Mouse (Mus musculus) hindbrain, embryonic 16.5 days (tissue): Measurements from ENCODE around the gene Add3. TPM values are rescaled to one million over a fixed set of nuclear protein-coding genes. Genes with fewer than 3 reads are reported as not detected.
A peak's percentile ranks its signal among the peaks of the same experiment; 100 is the strongest.

ENCODE experiments used
- ATAC-seq: fragments of 200-750 bp; cut with Nextera tagmentation; 2 replicates; pipeline ENCODE4 v1.8.0; 2017; ENCODE audit warnings: moderate TSS enrichment, moderate library complexity
- H3K27ac ChIP-seq: fragments of 300-500 bp; sonication (generic); 2 replicates; pipeline ENCODE4 v1.5.1; 2014; ENCODE audit warnings: low read depth, mild to moderate bottlenecking, control low read depth, low read length, moderate library complexity
- H3K27me3 ChIP-seq: fragments of 300-500 bp; sonication (generic); replicated peaks from 2 replicates; pipeline ENCODE4 v1.6.1; 2014; ENCODE audit warnings: low read length; ENCODE audit not compliant: control insufficient read depth, insufficient read depth
- H3K36me3 ChIP-seq: fragments of 300-500 bp; sonication (generic); 2 replicates; pipeline ENCODE4 v1.6.1; 2014; ENCODE audit warnings: mild to moderate bottlenecking, low read length, moderate library complexity, mixed read lengths; ENCODE audit not compliant: control insufficient read depth, insufficient read depth
- H3K4me1 ChIP-seq: fragments of 300-500 bp; sonication (generic); 2 replicates; pipeline ENCODE4 v1.6.1; 2014; ENCODE audit warnings: low read depth, low read length; ENCODE audit not compliant: control insufficient read depth, insufficient read depth
- H3K4me2 ChIP-seq: fragments of 300-500 bp; sonication (generic); 2 replicates; pipeline ENCODE4 v1.6.1; 2014; ENCODE audit warnings: mild to moderate bottlenecking, low read length, control low read depth, moderate library complexity
- H3K4me3 ChIP-seq: fragments of 300-500 bp; sonication (generic); 2 replicates; pipeline ENCODE4 v1.5.1; 2014; ENCODE audit warnings: mild to moderate bottlenecking, low read length, control low read depth, moderate library complexity
- H3K9ac ChIP-seq: fragments of 300-500 bp; sonication (generic); 2 replicates; pipeline ENCODE4 v1.6.1; 2014; ENCODE audit warnings: low read depth, mild to moderate bottlenecking, control low read depth, low read length, moderate library complexity
- H3K9me3 ChIP-seq: fragments of 300-500 bp; sonication (generic); 2 replicates; pipeline ENCODE4 v1.6.1; 2014; ENCODE audit warnings: mild to moderate bottlenecking, low read length, moderate library complexity; ENCODE audit not compliant: control insufficient read depth
- WGBS: fragments of 180-500 bp; shearing (Covaris S2); extraction: QIAGEN DNeasy Blood & Tissue Kit; methylation state at CpG from one replicate; pipeline ENCODE4 v1.1.7; 2014; 5-methylcytosine and 5-hydroxymethylcytosine counted together
- polyA plus RNA-seq: library from polyadenylated mRNA; unstranded; fragments of >200 nt; fragmentation: Nextera tagmentation; extraction: Ambion mirVana; gene quantifications from 2 replicates; pipeline ENCODE4 v1.2.1, GENCODE M21; 2015

The Add3 gene
- polyA plus RNA-seq: 48.5 and 51.6 TPM in 2 replicates

GRCm38 (mm10) chr19:53140044-53140803 is at the start of gene Add3:
Gene Add3 (plus strand): TSS chr19:53140443.
- Histone ChIP-seq H3K9ac (peak within 1 kb of the TSS; percentile 72), H3K36me3 (no peaks in the 10 kb centered on the region), H3K4me1 (peaks cover 16% of the 10 kb centered on the region), H3K9me3 (no peaks in the 10 kb centered on the region), H3K27ac (peak within 1 kb of the TSS; percentile 80), H3K4me2 (peak within 1 kb of the TSS; percentile 88), H3K4me3 (peak within 1 kb of the TSS; percentile 85), H3K27me3 (0 out of 2 replicates have a peak, but pooled peaks cover 3% of the 10 kb centered on the region)
- WGBS: 7% methylated on average over 24 of the region's 24 CpGs
- no peak; the same call in 1 of the 2 replicates for ATAC-seq

DNA sequence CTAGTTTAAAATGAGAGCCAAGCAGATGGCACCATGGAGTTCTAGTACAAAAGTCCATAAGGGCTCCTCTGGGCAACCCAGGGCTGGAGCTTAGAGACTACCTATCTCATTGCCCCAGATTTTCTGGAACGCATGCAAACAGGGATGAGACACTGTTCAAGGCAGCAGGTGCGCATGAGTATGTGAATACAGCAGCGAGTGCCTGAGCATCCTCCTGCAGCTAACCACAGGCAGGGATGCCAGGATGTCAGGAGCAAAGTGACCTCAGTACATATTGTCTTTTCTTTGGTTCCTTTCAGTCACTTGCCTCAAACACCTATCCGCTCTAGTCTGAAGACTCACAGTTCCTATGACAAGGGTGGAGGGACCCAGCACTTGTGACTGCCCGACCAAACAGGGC is 49.6 kb upstream of the Add3 start:
- H3K4me1 ChIP-seq: 0 out of 2 replicates have a peak, but pooled peaks cover 2% of the 10 kb centered on the region
- H3K4me3 ChIP-seq: no peak overlapping the region
- ATAC-seq: 0 out of 2 replicates have a peak, but pooled peaks have one; percentile 2
- H3K36me3 ChIP-seq: no peaks in the 10 kb centered on the region
- 96% methylated on average over 5 of the region's 5 CpGs for WGBS
- no peak overlapping the region for H3K9ac ChIP-seq
- H3K27ac ChIP-seq: no peak overlapping the region
- no peaks in the 10 kb centered on the region for H3K27me3 ChIP-seq
- H3K4me2 ChIP-seq: no peak overlapping the region
- H3K9me3 ChIP-seq: no peaks in the 10 kb centered on the region

DNA sequence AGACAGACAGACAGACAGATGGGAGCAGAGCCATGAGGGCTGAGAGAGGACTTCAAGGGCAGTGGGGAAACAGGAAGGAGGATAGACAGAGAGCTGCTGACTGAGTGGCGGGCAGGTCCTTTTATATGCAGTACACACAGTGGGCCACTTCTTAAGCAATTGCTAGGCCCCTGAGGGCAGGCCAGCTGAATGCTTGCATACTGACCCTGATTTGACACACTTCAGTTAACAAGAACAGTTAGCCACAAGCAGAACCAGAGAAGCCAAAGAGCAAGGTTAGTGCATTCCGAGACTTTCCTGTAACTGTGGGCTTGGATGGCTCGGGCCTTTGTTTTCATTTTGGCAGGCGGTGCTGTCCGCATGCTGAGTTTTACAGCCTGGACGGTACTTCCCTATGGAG is 48.0 kb upstream of the Add3 start:
- H3K27ac ChIP-seq: no peak overlapping the region
- WGBS: 50% methylated on average over 6 of the region's 6 CpGs
- H3K4me1 ChIP-seq: 0 out of 2 replicates have a peak, but pooled peaks cover under 1% of the 10 kb centered on the region
- H3K36me3 ChIP-seq: no peaks in the 10 kb centered on the region
- no peak for ATAC-seq
- H3K9me3 ChIP-seq: no peaks in the 10 kb centered on the region
- no peaks in the 10 kb centered on the region for H3K27me3 ChIP-seq
- no peak overlapping the region for H3K4me3 ChIP-seq
- no peak overlapping the region for H3K9ac ChIP-seq
- no peak overlapping the region for H3K4me2 ChIP-seq

DNA sequence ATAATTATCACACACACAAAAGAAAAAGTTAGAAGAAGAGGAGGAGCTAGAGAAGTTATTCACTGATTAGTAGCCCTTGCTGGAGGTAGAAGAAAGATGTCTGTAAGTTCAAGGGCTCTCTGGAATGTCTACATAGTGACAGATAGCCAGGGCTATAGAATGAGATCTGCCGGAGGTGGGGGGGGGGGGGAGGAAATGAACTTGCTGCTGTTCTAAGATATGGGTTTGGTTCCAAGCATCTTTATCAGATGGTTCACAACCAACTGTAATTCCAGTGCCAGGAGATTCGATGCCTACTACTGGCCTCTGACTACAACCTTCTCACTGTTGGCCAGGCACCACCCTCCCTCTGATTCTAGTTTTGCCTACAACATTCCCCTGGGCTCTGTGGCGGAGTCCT is 46.9 kb upstream of the Add3 start:
- H3K4me2 ChIP-seq: no peak overlapping the region
- H3K9ac ChIP-seq: no peak overlapping the region
- H3K4me3 ChIP-seq: no peak overlapping the region
- H3K36me3 ChIP-seq: no peaks in the 10 kb centered on the region
- H3K4me1 ChIP-seq: no peaks in the 10 kb centered on the region
- no peak for ATAC-seq
- H3K27ac ChIP-seq: no peak overlapping the region
- no peaks in the 10 kb centered on the region for H3K9me3 ChIP-seq
- H3K27me3 ChIP-seq: no peaks in the 10 kb centered on the region
- WGBS: 77% methylated on average over 3 of the region's 3 CpGs

- H3K4me1 ChIP-seq: no peaks in the 10 kb centered on the region
- no peaks in the 10 kb centered on the region for H3K27me3 ChIP-seq
- no peak overlapping the region for H3K27ac ChIP-seq
- H3K9ac ChIP-seq: no peak overlapping the region
- H3K9me3 ChIP-seq: no peaks in the 10 kb centered on the region
- 86% methylated on average over 4 of the region's 4 CpGs for WGBS
- H3K36me3 ChIP-seq: no peaks in the 10 kb centered on the region
- ATAC-seq: no peak
- H3K4me2 ChIP-seq: no peak overlapping the region
- no peak overlapping the region for H3K4me3 ChIP-seq
These were observed 45.6 kb upstream of the Add3 start for GRCm38 (mm10) chr19:53094684-53095083.

GRCm38 (mm10) chr19:53101374-53102300 is 38.6 kb upstream of the Add3 start:
- no peak overlapping the region for H3K9ac ChIP-seq
- no peak overlapping the region for H3K27ac ChIP-seq
- H3K4me3 ChIP-seq: no peak overlapping the region
- no peaks in the 10 kb centered on the region for H3K27me3 ChIP-seq
- H3K4me2 ChIP-seq: no peak overlapping the region
- no peaks in the 10 kb centered on the region for H3K4me1 ChIP-seq
- WGBS: 69% methylated on average over 12 of the region's 12 CpGs
- H3K9me3 ChIP-seq: no peaks in the 10 kb centered on the region
- no peak for ATAC-seq
- no peaks in the 10 kb centered on the region for H3K36me3 ChIP-seq

DNA sequence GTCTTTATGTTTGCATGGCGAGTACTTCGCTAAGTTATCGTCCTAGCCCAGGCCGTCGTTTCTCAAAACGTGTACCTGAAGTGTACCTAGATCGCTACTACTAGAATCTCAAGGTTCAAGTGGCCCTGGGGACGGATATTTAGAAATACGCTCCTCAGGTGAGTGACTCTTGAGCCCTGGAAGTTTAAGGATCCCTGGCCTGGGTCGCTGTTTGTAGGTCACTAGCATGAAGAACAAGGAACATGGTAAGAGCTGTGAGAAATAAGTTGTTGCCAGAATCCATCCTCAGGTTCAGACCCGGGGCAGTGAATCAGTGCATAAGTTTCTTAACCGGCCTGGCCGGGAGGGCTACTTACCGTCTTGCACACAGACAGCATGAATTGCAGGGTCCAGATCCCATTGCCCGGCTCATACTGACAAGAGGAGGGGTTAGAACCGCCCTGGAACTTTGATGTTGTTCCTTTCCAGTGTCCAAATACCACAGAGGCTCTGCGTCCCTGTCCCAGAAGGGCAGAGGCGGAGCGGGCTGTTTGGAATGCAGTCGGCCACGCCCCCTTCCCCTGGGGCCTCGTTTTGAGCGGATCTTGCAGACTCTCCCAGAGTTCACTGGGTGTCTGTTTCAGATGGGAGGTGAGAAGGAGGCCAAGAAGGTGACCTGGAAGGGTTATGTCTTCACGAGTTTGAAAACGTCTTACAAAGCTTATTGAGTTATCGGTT is 34.7 kb upstream of the Add3 start:
- H3K9me3 ChIP-seq: no peaks in the 10 kb centered on the region
- ATAC-seq: no peak
- no peaks in the 10 kb centered on the region for H3K36me3 ChIP-seq
- H3K27me3 ChIP-seq: no peaks in the 10 kb centered on the region
- no peak overlapping the region for H3K4me3 ChIP-seq
- H3K4me1 ChIP-seq: no peaks in the 10 kb centered on the region
- H3K27ac ChIP-seq: no peak overlapping the region
- no peak overlapping the region for H3K9ac ChIP-seq
- H3K4me2 ChIP-seq: no peak overlapping the region
- WGBS: 51% methylated on average over 26 of the region's 26 CpGs

DNA sequence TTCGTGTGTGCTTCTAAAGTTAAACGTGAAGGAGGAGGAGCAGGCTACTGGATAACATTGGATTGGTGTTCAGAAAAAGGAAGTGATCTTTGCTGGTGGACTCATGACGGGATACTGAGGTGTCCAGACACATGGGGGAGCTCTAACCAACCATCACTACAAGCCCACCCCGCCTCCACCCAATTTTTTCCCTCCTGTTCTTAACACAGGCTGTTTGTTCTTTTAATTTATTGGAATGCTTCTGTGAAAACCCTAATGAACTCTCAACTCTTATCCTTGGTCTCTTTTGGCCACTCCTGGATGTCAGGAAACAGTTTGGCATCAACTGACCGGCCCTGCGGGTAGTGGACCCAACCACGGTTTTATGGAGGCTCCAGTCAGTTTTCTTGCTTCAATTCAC is 33.3 kb upstream of the Add3 start:
- no peaks in the 10 kb centered on the region for H3K36me3 ChIP-seq
- no peaks in the 10 kb centered on the region for H3K27me3 ChIP-seq
- no peaks in the 10 kb centered on the region for H3K9me3 ChIP-seq
- no peak overlapping the region for H3K4me2 ChIP-seq
- no peaks in the 10 kb centered on the region for H3K4me1 ChIP-seq
- no peak overlapping the region for H3K9ac ChIP-seq
- H3K4me3 ChIP-seq: no peak overlapping the region
- ATAC-seq: no peak
- WGBS: 87% methylated on average over 7 of the region's 7 CpGs
- H3K27ac ChIP-seq: no peak overlapping the region
